Comparison of ENCODE assay signal across 21 mouse cellular contexts in genomic region chr4:117281090-117281845, GRCm38 (mm10). TPM values are rescaled to one million over a fixed set of nuclear protein-coding genes. Genes with fewer than 3 reads are reported as not detected.
A peak's percentile ranks its signal among the peaks of the same experiment; 100 is the strongest.
DNase-seq lines count a peak whose midpoint lies in the region; ATAC-seq and TF ChIP-seq lines count a peak whose summit lies in the region.
"Had no signal": no experiment of that assay in that cellular context is flagged by ENCODE, and none has a peak within 500 bp of the region (broad histone marks: within the 10 kb centered on the region; RNA-seq: fewer than 3 reads in every experiment).

No protein-coding gene starts in this region.

- no peak for DNase-seq in layer of hippocampus, adult 2 months (ENCODE audit: low spot score in 2 of 2)
- DNase-seq in layer of hippocampus, adult 9-10 months (ENCODE audit: low spot score) = no peak
- DNase-seq in fat pad, adult 2 months (ENCODE audit: extremely low read depth, low read depth, low spot score) = peak; percentile 72
- no peak for DNase-seq in right cerebral cortex, postnatal 25 days
- DNase-seq: adrenal gland, adult 2 months; cerebellum, adult 11 months; embryo, embryonic 11 days; gastrocnemius, postnatal 14 days; kidney, adult 8-10 months; kidney, postnatal 25 days; right cerebral cortex, adult 18-20 months; spleen, adult 18-20 months had no signal

- 59% methylated on average over 19 of the region's 19 CpGs for WGBS in hindbrain, embryonic 12.5 days
- WGBS in midbrain, embryonic 13.5 days = 56% methylated on average over 19 of the region's 19 CpGs

- no peak for TF ChIP-seq CTCF in layer of hippocampus, adult 2 months (conservative IDR thresholded peaks at IDR 0.05)

- H3K4me2 ChIP-seq in hindbrain, embryonic 12.5 days (replicated peaks) = no peak overlapping the region
- no peak overlapping the region for H3K4me2 ChIP-seq in midbrain, embryonic 13.5 days (replicated peaks)
- H3K4me2 ChIP-seq: embryonic facial prominence, embryonic 15.5 days had no signal

- H3K4me1 ChIP-seq in hindbrain, embryonic 12.5 days = peaks cover 86% of the 10 kb centered on the region
- H3K4me1 ChIP-seq in midbrain, embryonic 13.5 days (replicated peaks) = peaks cover 75% of the 10 kb centered on the region

- H3K27me3 ChIP-seq in hindbrain, embryonic 12.5 days = no peaks in the 10 kb centered on the region
- H3K27me3 ChIP-seq in midbrain, embryonic 13.5 days = peaks cover 51% of the 10 kb centered on the region
- H3K27me3 ChIP-seq: embryonic facial prominence, embryonic 15.5 days had no signal

- H3K9me3 ChIP-seq in hindbrain, embryonic 12.5 days (replicated peaks) = no peaks in the 10 kb centered on the region
- H3K9me3 ChIP-seq in midbrain, embryonic 13.5 days = no peaks in the 10 kb centered on the region
- H3K9me3 ChIP-seq: embryonic facial prominence, embryonic 15.5 days; G1E had no signal

- H3K27ac ChIP-seq in layer of hippocampus, adult 2 months = 0 out of 2 replicates have a peak overlapping the region, but pooled peaks have one; percentile 20
- H3K27ac ChIP-seq in hindbrain, embryonic 12.5 days = peak overlapping the region; percentile 78
- peak overlapping the region; percentile 45 for H3K27ac ChIP-seq in midbrain, embryonic 13.5 days
- H3K27ac ChIP-seq: embryonic facial prominence, embryonic 15.5 days; liver, embryonic 14.5 days had no signal

- no peak overlapping the region for H3K4me3 ChIP-seq in layer of hippocampus, adult 2 months
- no peak overlapping the region for H3K4me3 ChIP-seq in hindbrain, embryonic 12.5 days
- H3K4me3 ChIP-seq in midbrain, embryonic 13.5 days (replicated peaks) = no peak overlapping the region
- H3K4me3 ChIP-seq: embryonic facial prominence, embryonic 15.5 days had no signal

- no peak for ATAC-seq in hindbrain, embryonic 12.5 days (ENCODE audit: low FRiP score)
- no peak for ATAC-seq in midbrain, embryonic 13.5 days
- ATAC-seq in inflammation-experienced regulatory T-cells, adult 6 months = no peak
- ATAC-seq: CD4-positive, CD25-positive, alpha-beta regulatory T cell, adult 4 months; lung, postnatal 0 days had no signal

- no peak overlapping the region for H3K9ac ChIP-seq in hindbrain, embryonic 12.5 days
- no peak overlapping the region; the same call in 1 of the 2 replicates for H3K9ac ChIP-seq in midbrain, embryonic 13.5 days (replicated peaks)
- H3K9ac ChIP-seq: embryonic facial prominence, embryonic 15.5 days; liver, embryonic 14.5 days had no signal

- peaks cover 74% of the 10 kb centered on the region for H3K36me3 ChIP-seq in hindbrain, embryonic 12.5 days
- peaks cover 79% of the 10 kb centered on the region for H3K36me3 ChIP-seq in midbrain, embryonic 13.5 days

RNA-seq across cellular contexts. Expression of gene Armh1, which starts 29.3 kb away (rescaled TPM):
- under 1 TPM; 0.47 to 0.59 TPM for total RNA-seq in layer of hippocampus, adult 2 months (2021)
- 0.78 and 1.3 TPM in 2 replicates for polyA plus RNA-seq in hindbrain, embryonic 12.5 days (2016; fragmentation: Nextera tagmentation; extraction: Ambion mirVana)
- 0.31 and 0.83 TPM in 2 replicates for polyA plus RNA-seq in midbrain, embryonic 13.5 days (2015; fragmentation: Nextera tagmentation; extraction: Ambion mirVana)
- not detected for polyA plus RNA-seq in inflammation-experienced regulatory T-cells, adult 6 months (2017; shearing (Covaris generic))
- total RNA-seq: G1E; gastrocnemius, postnatal 14 days; megakaryocyte progenitor cell, adult 5-6 weeks had no signal
- polyA plus RNA-seq: CD4-positive, CD25-positive, alpha-beta regulatory T cell, adult 4 months; G1E; liver, embryonic 14.5 days had no signal

RNA-seq across cellular contexts. Expression of gene Tmem53, which starts 29.5 kb away (rescaled TPM):
- 1 to 10 TPM; 4.7 to 4.9 TPM for total RNA-seq in layer of hippocampus, adult 2 months (2021)
- 9.0 and 9.6 TPM in 2 replicates for polyA plus RNA-seq in hindbrain, embryonic 12.5 days (2016; fragmentation: Nextera tagmentation; extraction: Ambion mirVana)
- 10.2 and 10.4 TPM in 2 replicates for polyA plus RNA-seq in midbrain, embryonic 13.5 days (2015; fragmentation: Nextera tagmentation; extraction: Ambion mirVana)
- polyA plus RNA-seq in inflammation-experienced regulatory T-cells, adult 6 months (2017; shearing (Covaris generic)) = under 1 TPM in 2 of 3 experiments, not detected in 1; 0.40 to 0.98 TPM

Comparison
In these comparisons a context has a peak if more than half of its experiments do, and no peak if none do; other contexts are left out.
1. H3K27ac ChIP-seq: peak in every context shown above with its lines; median percentile 78 in hindbrain, embryonic 12.5 days; 45 in midbrain, embryonic 13.5 days; 20 in layer of hippocampus, adult 2 months.